Mouse (Mus musculus) heart, embryonic 10.5 days (tissue): ENCODE data around the gene Fat1. TPM values are rescaled to one million over a fixed set of nuclear protein-coding genes. Genes with fewer than 3 reads are reported as not detected.
"Not testable (repeated sequence)": the region's sequence is repeated elsewhere in the genome, so short reads cannot be mapped to it uniquely, and the experiment has no call there.

Experiments
- DNase-seq: peaks from one replicate; pipeline ENCODE4 v3.0.0-alpha.2; 2017; ENCODE audit warnings: low spot score
- H3K27ac ChIP-seq: fragments of 300-500 bp; sonication (generic); 2 replicates; pipeline ENCODE4 v1.5.1; 2016; ENCODE audit warnings: mild to moderate bottlenecking
- H3K27me3 ChIP-seq: fragments of 300-500 bp; sonication (generic); 2 replicates; pipeline ENCODE4 v1.6.1; 2016; ENCODE audit warnings: mild to moderate bottlenecking; ENCODE audit not compliant: poor library complexity, insufficient read depth, severe bottlenecking
- H3K36me3 ChIP-seq: fragments of 300-500 bp; sonication (generic); 2 replicates; pipeline ENCODE4 v1.6.1; 2016; ENCODE audit warnings: mild to moderate bottlenecking, moderate library complexity
- H3K4me1 ChIP-seq: fragments of 300-500 bp; sonication (generic); 2 replicates; pipeline ENCODE4 v1.6.1; 2016; ENCODE audit warnings: mild to moderate bottlenecking
- H3K4me3 ChIP-seq: fragments of 300-500 bp; sonication (generic); 2 replicates; pipeline ENCODE4 v1.5.1; 2016; ENCODE audit warnings: mild to moderate bottlenecking, moderate library complexity
- H3K9me3 ChIP-seq: fragments of 300-500 bp; sonication (generic); 2 replicates; pipeline ENCODE4 v1.6.1; 2016; ENCODE audit warnings: mild to moderate bottlenecking, moderate library complexity
- WGBS: fragments of 180-500 bp; shearing (Covaris S2); methylation state at CpG from one replicate; pipeline ENCODE4 v1.1.7; 2016; 5-methylcytosine and 5-hydroxymethylcytosine counted together
- polyA plus RNA-seq: library from polyadenylated mRNA; unstranded; fragments of >200 nt; fragmentation: Nextera tagmentation; extraction: Ambion mirVana; gene quantifications from 2 replicates; pipeline ENCODE4 v1.2.1, GENCODE M21; 2016

The Fat1 gene
- polyA plus RNA-seq, 1 experiment from 2014 or later: 18.0 TPM

DNA sequence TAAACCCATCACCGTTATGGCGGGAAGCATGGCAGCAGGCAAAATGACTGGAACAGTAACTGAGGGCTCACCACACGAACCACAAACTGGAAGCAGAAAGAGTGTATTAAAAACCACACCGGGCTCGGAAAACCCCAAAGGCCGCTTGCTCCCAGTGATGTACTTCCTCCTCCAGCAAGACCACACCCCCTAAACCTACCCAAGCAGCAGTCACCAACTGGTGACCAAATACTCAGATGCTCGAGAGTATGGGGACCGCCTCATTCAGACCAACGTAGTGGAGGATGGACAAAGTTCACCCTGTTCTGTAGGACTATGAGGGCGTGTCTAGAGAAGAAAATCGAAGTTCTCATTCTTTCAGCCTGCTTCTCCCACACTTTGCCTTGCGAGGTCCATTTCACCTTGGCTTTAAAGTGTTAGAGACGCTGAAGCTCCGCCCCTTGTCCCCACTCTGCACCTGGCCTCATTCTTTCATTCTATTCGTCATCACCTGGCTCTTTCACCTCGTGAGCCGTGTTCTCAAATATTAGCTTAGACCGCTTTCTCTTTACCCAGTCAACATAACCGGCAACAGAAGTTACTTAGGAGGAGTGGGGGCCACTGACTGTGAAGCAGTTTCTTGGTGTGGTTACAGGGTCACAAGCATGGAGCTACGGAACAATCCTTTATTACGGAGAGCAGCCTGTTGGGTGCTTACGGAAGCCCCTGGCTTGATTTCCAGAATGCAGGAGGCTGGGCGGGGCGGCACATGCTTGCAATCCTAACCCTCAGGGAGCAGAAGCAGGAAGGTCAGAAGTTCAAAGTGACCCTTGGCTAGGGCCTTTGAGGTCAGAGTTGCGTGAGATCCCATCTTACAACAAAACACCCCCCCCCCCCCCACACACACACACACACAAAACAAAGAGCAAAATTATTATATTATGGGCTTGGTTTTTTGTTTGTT lies 128.0 kb downstream of the Fat1 start:
- peaks cover 13% of the 10 kb centered on the region; the same call in 1 of the 2 replicates for H3K4me1 ChIP-seq
- WGBS: 75% methylated on average over 25 of the region's 25 CpGs
- H3K27ac ChIP-seq: no peak overlapping the region
- H3K36me3 ChIP-seq: 0 out of 2 replicates have a peak, but pooled peaks cover 4% of the 10 kb centered on the region
- no peak overlapping the region for H3K4me3 ChIP-seq
- no peak for DNase-seq
- no peaks in the 10 kb centered on the region for H3K9me3 ChIP-seq
- H3K27me3 ChIP-seq: no peaks in the 10 kb centered on the region

DNA sequence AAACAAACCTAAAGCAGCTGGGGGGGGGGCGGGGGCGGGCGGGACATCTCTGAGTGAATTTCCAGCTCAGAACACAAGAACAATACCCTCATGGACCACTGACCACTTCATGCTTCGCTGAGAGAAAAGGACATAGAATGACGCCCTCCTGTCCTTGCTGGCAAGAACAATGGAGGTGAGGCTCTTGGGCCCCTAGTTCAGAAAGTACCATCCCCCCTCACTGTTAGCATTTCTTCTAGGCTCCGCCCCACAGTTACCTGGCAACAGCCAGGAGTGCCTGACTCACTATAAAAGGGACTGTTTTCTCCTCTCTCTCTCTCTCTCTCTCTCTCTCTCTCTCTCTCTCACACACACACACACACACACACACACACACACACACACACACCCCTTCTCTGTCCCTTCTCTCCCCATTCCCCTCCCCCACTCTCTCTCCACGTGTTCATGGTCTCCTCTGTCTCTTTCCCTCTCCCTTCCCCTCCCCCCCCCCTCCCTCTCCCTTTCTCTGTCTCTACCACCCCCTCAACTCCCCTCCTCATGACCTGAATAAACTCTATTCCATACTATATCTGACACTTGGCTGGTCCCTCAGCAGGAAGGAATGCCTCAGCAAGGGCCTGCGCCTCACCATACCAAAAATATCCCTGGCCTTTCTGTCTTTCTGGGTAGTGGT lies 129.1 kb downstream of the Fat1 start:
- no peaks in the 10 kb centered on the region for H3K9me3 ChIP-seq
- no peak overlapping the region for H3K27ac ChIP-seq
- H3K4me3 ChIP-seq: no peak overlapping the region
- WGBS: 49% methylated on average over 8 of the region's 8 CpGs
- H3K36me3 ChIP-seq: 0 out of 2 replicates have a peak, but pooled peaks cover under 1% of the 10 kb centered on the region
- DNase-seq: no peak
- no peaks in the 10 kb centered on the region for H3K27me3 ChIP-seq
- H3K4me1 ChIP-seq: peaks cover 13% of the 10 kb centered on the region; the same call in 1 of the 2 replicates

DNA sequence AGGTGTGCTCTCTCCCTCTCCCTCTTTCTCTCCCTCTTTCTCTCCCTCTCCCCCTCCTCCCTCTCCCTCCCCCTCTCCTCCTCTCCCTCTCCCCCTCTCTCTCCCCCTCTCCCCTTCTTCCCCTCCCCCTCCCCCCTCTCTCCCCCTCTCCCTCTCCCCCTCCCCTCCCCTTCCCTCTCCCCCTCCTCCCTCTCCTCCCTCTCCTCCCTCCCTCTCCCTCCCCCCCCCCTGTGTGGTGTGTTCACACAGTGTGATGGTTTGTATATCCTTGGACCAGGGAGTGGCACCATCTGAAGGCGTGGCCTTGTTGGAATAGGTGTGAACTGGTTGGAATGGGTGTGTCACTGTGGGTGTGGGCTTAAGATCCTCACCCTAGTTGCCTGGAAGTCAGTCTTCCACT lies 130.1 kb downstream of the Fat1 start:
- not testable (repeated sequence) for DNase-seq, H3K27me3 ChIP-seq, H3K27ac ChIP-seq, H3K9me3 ChIP-seq, H3K4me3 ChIP-seq, H3K36me3 ChIP-seq
- WGBS: 100% methylated on average over 1 of the region's 1 CpGs
- H3K4me1 ChIP-seq: peaks cover 13% of the 10 kb centered on the region; the same call in 1 of the 2 replicates

- DNase-seq: peak; percentile 91
- peaks cover 8% of the 10 kb centered on the region; the same call in 1 of the 2 replicates for H3K4me1 ChIP-seq
- 9% methylated on average over 29 of the region's 29 CpGs for WGBS
These were observed 133.6 kb downstream of the Fat1 start, which contains the start of gene Mtnr1a for GRCm38 (mm10) chr8:45068759-45069386. Mtnr1a (plus strand) TSS chr8:45069137.

GRCm38 (mm10) chr8:45070949-45071348 lies 135.7 kb downstream of the Fat1 start:
- Histone ChIP-seq H3K4me3 (no peak overlapping the region), H3K27ac (no peak overlapping the region), H3K27me3 (peaks cover 4% of the 10 kb centered on the region; the same call in 1 of the 2 replicates), H3K9me3 (no peaks in the 10 kb centered on the region), H3K36me3 (no peaks in the 10 kb centered on the region), H3K4me1 (no peaks in the 10 kb centered on the region)
- 82% methylated on average over 8 of the region's 8 CpGs for WGBS
- DNase-seq: no peak

More at GRCm38 (mm10) chr8:45068759-45069386, 133.6 kb downstream of the Fat1 start, which contains the start of gene Mtnr1a:
- Histone ChIP-seq H3K27me3 (peaks cover 4% of the 10 kb centered on the region; the same call in 1 of the 2 replicates), H3K36me3 (no peaks in the 10 kb centered on the region), H3K4me3 (peak within 1 kb of the TSS; percentile 52), H3K9me3 (no peaks in the 10 kb centered on the region), H3K27ac (peak within 1 kb of the TSS; percentile 12; the same call in 1 of the 2 replicates)

DNA sequence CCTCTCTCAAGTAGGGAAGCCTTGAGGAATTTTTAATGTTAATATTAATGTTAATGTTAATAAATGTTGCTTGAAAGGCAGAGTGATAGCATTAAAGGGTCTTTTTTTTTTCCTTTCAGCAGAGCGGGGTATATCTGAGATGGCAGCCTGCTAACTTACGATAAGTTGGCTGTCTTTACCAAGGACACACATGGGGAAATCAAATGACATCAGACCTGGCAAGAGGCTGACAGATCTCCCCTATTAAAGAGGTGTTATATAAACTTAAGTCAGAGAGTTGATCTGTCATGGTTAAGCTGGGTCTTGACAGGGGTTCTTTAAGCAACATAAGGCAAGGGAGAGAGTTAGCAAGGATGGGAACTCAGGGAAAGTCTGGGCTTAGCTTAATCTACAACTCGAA lies 145.6 kb downstream of the Fat1 start:
- no peak overlapping the region for H3K4me3 ChIP-seq
- H3K27ac ChIP-seq: no peak overlapping the region
- no peaks in the 10 kb centered on the region for H3K27me3 ChIP-seq
- DNase-seq: no peak
- H3K36me3 ChIP-seq: no peaks in the 10 kb centered on the region
- H3K9me3 ChIP-seq: no peaks in the 10 kb centered on the region
- H3K4me1 ChIP-seq: no peaks in the 10 kb centered on the region
- 85% methylated on average over 3 of the region's 3 CpGs for WGBS

- Histone ChIP-seq H3K4me3 (no peak overlapping the region), H3K9me3 (no peaks in the 10 kb centered on the region), H3K27me3 (no peaks in the 10 kb centered on the region), H3K4me1 (no peaks in the 10 kb centered on the region), H3K27ac (no peak overlapping the region), H3K36me3 (no peaks in the 10 kb centered on the region)
- no peak for DNase-seq
- 76% methylated on average over 3 of the region's 3 CpGs for WGBS
These were observed 158.4 kb downstream of the Fat1 start for GRCm38 (mm10) chr8:45093599-45093998.

Other genes starting within 250 kb of the Fat1 start
- 0.08 and 0.30 TPM in 2 replicates for gene Mtnr1a, start 133.7 kb downstream of the Fat1 start, polyA plus RNA-seq